Comparison of ENCODE assay signal across 22 mouse cellular contexts in genomic region chr13:103702266-103702665, GRCm38 (mm10).
DNase-seq lines count a peak whose midpoint lies in the region; ATAC-seq lines count a peak whose summit lies in the region.
"Had no signal": no experiment of that assay in that cellular context is flagged by ENCODE, and none has a peak within 500 bp of the region (broad histone marks: within the 10 kb centered on the region; RNA-seq: fewer than 3 reads in every experiment).

No protein-coding gene starts in this region.

- H3K4me3 ChIP-seq in heart, embryonic 10.5 days = no peak overlapping the region
- no peak overlapping the region for H3K4me3 ChIP-seq in heart, embryonic 11.5 days (ENCODE audit: low read depth, low read length)
- no peak overlapping the region for H3K4me3 ChIP-seq in limb, embryonic 10.5 days

- peak; percentile 2 for DNase-seq in embryo, embryonic 10 days (ENCODE audit: low spot score)
- no peak for DNase-seq in embryo, embryonic 10.5 days (ENCODE audit: low spot score)
- DNase-seq in heart, adult 11 months = peak; percentile 53
- no peak for DNase-seq in heart, adult 9 months (ENCODE audit: low spot score in 2 of 2)
- peak; percentile 57 for DNase-seq in heart, embryonic 10.5 days (ENCODE audit: low spot score)
- peak; percentile 26 for DNase-seq in limb, embryonic 10.5 days (ENCODE audit: low spot score)
- no peak for DNase-seq in urinary bladder, postnatal 10 days (ENCODE audit: low spot score)
- DNase-seq: adrenal gland, adult 2 months; adrenal gland, adult 8-10 months; adrenal gland, postnatal 10 days; adrenal gland, postnatal 14 days; adrenal gland, postnatal 25 days; adrenal gland, postnatal 36 days; B cell, adult 2 months; cerebellum, adult 11 months; cerebellum, adult 11-12 months had no signal

- no peak overlapping the region for H3K4me2 ChIP-seq in heart, embryonic 11.5 days

- H3K9me3 ChIP-seq in heart, embryonic 10.5 days = no peaks in the 10 kb centered on the region
- H3K9me3 ChIP-seq in heart, embryonic 11.5 days (replicated peaks; ENCODE audit: control insufficient read depth, low read length) = no peaks in the 10 kb centered on the region
- H3K9me3 ChIP-seq in limb, embryonic 10.5 days (replicated peaks) = no peaks in the 10 kb centered on the region
- H3K9me3 ChIP-seq: G1E had no signal

- WGBS in heart, embryonic 10.5 days = 73% methylated on average over 3 of the region's 3 CpGs
- WGBS in heart, embryonic 11.5 days (ENCODE audit: insufficient replicate concordance) = 73% methylated on average over 3 of the region's 3 CpGs
- WGBS in limb, embryonic 10.5 days = 85% methylated on average over 3 of the region's 3 CpGs

- ATAC-seq in heart, embryonic 11.5 days (replicated peaks; ENCODE audit: insufficient number of reproducible peaks, low FRiP score, low TSS enrichment) = no peak
- ATAC-seq: activated CD4-positive, CD25-positive, alpha-beta regulatory T cell, adult 4 months; CD4-positive, CD25-positive, alpha-beta regulatory T cell, adult 4 months; Patski had no signal

- no peak overlapping the region for H3K27ac ChIP-seq in heart, embryonic 10.5 days
- H3K27ac ChIP-seq in heart, embryonic 11.5 days (ENCODE audit: low read depth, low read length) = no peak overlapping the region
- no peak overlapping the region for H3K27ac ChIP-seq in limb, embryonic 10.5 days

- H3K4me1 ChIP-seq in heart, embryonic 10.5 days = peaks cover 12% of the 10 kb centered on the region; the same call in 1 of the 2 replicates
- H3K4me1 ChIP-seq in heart, embryonic 11.5 days (ENCODE audit: control insufficient read depth, insufficient read depth, low read length) = 0 out of 2 replicates have a peak, but pooled peaks cover 5% of the 10 kb centered on the region
- H3K4me1 ChIP-seq in limb, embryonic 10.5 days = peaks cover 11% of the 10 kb centered on the region

- no peaks in the 10 kb centered on the region for H3K36me3 ChIP-seq in heart, embryonic 10.5 days
- H3K36me3 ChIP-seq in heart, embryonic 11.5 days (ENCODE audit: control insufficient read depth, insufficient read depth, low read length) = no peaks in the 10 kb centered on the region
- no peaks in the 10 kb centered on the region for H3K36me3 ChIP-seq in limb, embryonic 10.5 days
- H3K36me3 ChIP-seq: G1E had no signal

- no peaks in the 10 kb centered on the region for H3K27me3 ChIP-seq in heart, embryonic 10.5 days (ENCODE audit: insufficient read depth, poor library complexity, severe bottlenecking)
- H3K27me3 ChIP-seq in heart, embryonic 11.5 days (ENCODE audit: control insufficient read depth, insufficient read depth, low read length) = no peaks in the 10 kb centered on the region
- H3K27me3 ChIP-seq in limb, embryonic 10.5 days (ENCODE audit: low read depth, poor library complexity, severe bottlenecking) = no peaks in the 10 kb centered on the region
- H3K27me3 ChIP-seq: CH12.LX, Patski had no signal

- H3K9ac ChIP-seq in heart, embryonic 11.5 days (ENCODE audit: low read depth, low read length) = no peak overlapping the region

Comparison
In these comparisons a context has a peak if more than half of its experiments do, and no peak if none do; other contexts are left out.
1. DNase-seq: peak in embryo, embryonic 10 days (single experiment), heart, adult 11 months (single experiment), heart, embryonic 10.5 days (single experiment) and limb, embryonic 10.5 days (single experiment); none in embryo, embryonic 10.5 days (single experiment), heart, adult 9 months (0 of 2) and urinary bladder, postnatal 10 days (single experiment).